Mouse (Mus musculus) thymus, adult 2 months (tissue): ENCODE results near the gene Radil. TPM values are rescaled to one million over a fixed set of nuclear protein-coding genes. Genes with fewer than 3 reads are reported as not detected.

ENCODE experiments used
- DNase-seq: peaks from one replicate; pipeline ENCODE4 v3.0.0; 2021
- H3K27ac ChIP-seq: fragments of 200-500 bp; 2 replicates; pipeline ENCODE4 v1.5.1; 2012; ENCODE audit warnings: low read length, control low read depth; ENCODE audit not compliant: control insufficient read depth, insufficient read depth
- H3K27me3 ChIP-seq: fragments of 200-500 bp; 2 replicates; pipeline ENCODE4 v1.6.1; 2012; ENCODE audit warnings: mild to moderate bottlenecking, low read length, moderate library complexity, mixed read lengths; ENCODE audit not compliant: control insufficient read depth, insufficient read depth
- H3K36me3 ChIP-seq: fragments of 200-500 bp; 2 replicates; pipeline ENCODE4 v1.6.1; 2012; ENCODE audit warnings: mild to moderate bottlenecking, low read length, moderate library complexity; ENCODE audit not compliant: control insufficient read depth, insufficient read depth
- H3K4me1 ChIP-seq: fragments of 200-500 bp; replicated peaks from 2 replicates; pipeline ENCODE4 v1.6.1; 2012; ENCODE audit warnings: low read length; ENCODE audit not compliant: control insufficient read depth, insufficient read depth
- H3K4me3 ChIP-seq: fragments of 200-500 bp; 2 replicates; pipeline ENCODE4 v1.5.1; 2012; ENCODE audit warnings: mild to moderate bottlenecking, low read length, control low read depth, moderate library complexity; ENCODE audit not compliant: control insufficient read depth, insufficient read depth
- CTCF ChIP-seq: fragments of 200-500 bp; IDR thresholded peaks from 2 replicates; pipeline ENCODE4 v1.5.1; 2012; ENCODE audit warnings: mild to moderate bottlenecking, control low read depth, low read length, moderate library complexity, borderline replicate concordance; ENCODE audit not compliant: control insufficient read depth, poor library complexity, insufficient read depth; ENCODE audit errors: extremely low read depth
- POLR2A ChIP-seq: fragments of 200-500 bp; IDR thresholded peaks from 2 replicates; pipeline ENCODE4 v1.6.1; 2012; ENCODE audit warnings: mild to moderate bottlenecking, low read length, control low read depth, moderate library complexity; ENCODE audit not compliant: control insufficient read depth, poor library complexity, insufficient read depth; ENCODE audit errors: extremely low read depth
- WGBS: fragments of 180-500 bp; shearing (Covaris S2); methylation state at CpG from one replicate; pipeline ENCODE4 v1.1.7; 2018; 5-methylcytosine and 5-hydroxymethylcytosine counted together
- polyA plus RNA-seq: library from polyadenylated mRNA; depleted of rRNA; stranded (reverse); fragments of >200 nt; gene quantifications from 2 replicates; pipeline ENCODE4 v1.2.3, GENCODE M21; 2012

The Radil gene
- polyA plus RNA-seq, 1 experiment: 1.9 TPM

GRCm38 (mm10) chr5:142520360-142520759, 30.5 kb downstream of the Radil start:
- Histone ChIP-seq H3K4me1 (no peaks in the 10 kb centered on the region; the same call in 1 of the 2 replicates), H3K27ac (no peak overlapping the region), H3K36me3 (no peaks in the 10 kb centered on the region), H3K4me3 (no peak overlapping the region), H3K27me3 (no peaks in the 10 kb centered on the region)
- 84% methylated on average over 4 of the region's 4 CpGs for WGBS
- DNase-seq: no peak
- no peak for TF ChIP-seq CTCF
- TF ChIP-seq POLR2A: no peak

- no peak for TF ChIP-seq POLR2A
- no peak for TF ChIP-seq CTCF
- H3K4me3 ChIP-seq: no peak overlapping the region
- no peak for DNase-seq
- no peaks in the 10 kb centered on the region for H3K27me3 ChIP-seq
- no peaks in the 10 kb centered on the region; the same call in 1 of the 2 replicates for H3K4me1 ChIP-seq
- H3K36me3 ChIP-seq: no peaks in the 10 kb centered on the region
- H3K27ac ChIP-seq: no peak overlapping the region
- 76% methylated on average over 6 of the region's 6 CpGs for WGBS
Observed at GRCm38 (mm10) chr5:142518973-142519372, 31.9 kb downstream of the Radil start.

GRCm38 (mm10) chr5:142512112-142512511, 38.8 kb downstream of the Radil start:
- Histone ChIP-seq H3K36me3 (no peaks in the 10 kb centered on the region), H3K4me1 (no peaks in the 10 kb centered on the region), H3K4me3 (no peak overlapping the region), H3K27me3 (no peaks in the 10 kb centered on the region), H3K27ac (no peak overlapping the region)
- WGBS: 85% methylated on average over 4 of the region's 4 CpGs
- no peak for TF ChIP-seq POLR2A
- no peak for TF ChIP-seq CTCF
- no peak for DNase-seq

- no peak overlapping the region for H3K4me3 ChIP-seq
- no peak overlapping the region for H3K27ac ChIP-seq
- H3K36me3 ChIP-seq: no peaks in the 10 kb centered on the region
- no peaks in the 10 kb centered on the region for H3K27me3 ChIP-seq
- H3K4me1 ChIP-seq: no peaks in the 10 kb centered on the region
- 85% methylated on average over 7 of the region's 7 CpGs for WGBS
- TF ChIP-seq CTCF (no peak), POLR2A (no peak)
- DNase-seq: no peak
Observed at GRCm38 (mm10) chr5:142510061-142510414, 40.9 kb downstream of the Radil start.

GRCm38 (mm10) chr5:142509141-142510060, 41.5 kb downstream of the Radil start:
- Histone ChIP-seq H3K27ac (no peak overlapping the region), H3K4me3 (no peak overlapping the region), H3K4me1 (no peaks in the 10 kb centered on the region), H3K36me3 (no peaks in the 10 kb centered on the region), H3K27me3 (no peaks in the 10 kb centered on the region)
- no peak for DNase-seq
- 58% methylated on average over 15 of the region's 15 CpGs for WGBS
- TF ChIP-seq POLR2A: no peak
- TF ChIP-seq CTCF: no peak

- Histone ChIP-seq H3K4me1 (no peaks in the 10 kb centered on the region), H3K36me3 (no peaks in the 10 kb centered on the region), H3K27ac (no peak overlapping the region), H3K4me3 (no peak overlapping the region), H3K27me3 (no peaks in the 10 kb centered on the region)
- 71% methylated on average over 3 of the region's 3 CpGs for WGBS
- DNase-seq: no peak
- no peak for TF ChIP-seq POLR2A
- no peak for TF ChIP-seq CTCF
Observed at GRCm38 (mm10) chr5:142505695-142506423, 45.0 kb downstream of the Radil start.
